Mouse (Mus musculus): ENCODE results near the gene Chrdl2. TPM values are rescaled to one million over a fixed set of nuclear protein-coding genes. Genes with fewer than 3 reads are reported as not detected.
"Not testable (repeated sequence)": the region's sequence is repeated elsewhere in the genome, so short reads cannot be mapped to it uniquely, and the experiment has no call there.

Gene Chrdl2
- polyA plus RNA-seq (2016; fragmentation: Nextera tagmentation; extraction: Ambion mirVana) = 0.11 and 0.21 TPM in 2 replicates

DNA sequence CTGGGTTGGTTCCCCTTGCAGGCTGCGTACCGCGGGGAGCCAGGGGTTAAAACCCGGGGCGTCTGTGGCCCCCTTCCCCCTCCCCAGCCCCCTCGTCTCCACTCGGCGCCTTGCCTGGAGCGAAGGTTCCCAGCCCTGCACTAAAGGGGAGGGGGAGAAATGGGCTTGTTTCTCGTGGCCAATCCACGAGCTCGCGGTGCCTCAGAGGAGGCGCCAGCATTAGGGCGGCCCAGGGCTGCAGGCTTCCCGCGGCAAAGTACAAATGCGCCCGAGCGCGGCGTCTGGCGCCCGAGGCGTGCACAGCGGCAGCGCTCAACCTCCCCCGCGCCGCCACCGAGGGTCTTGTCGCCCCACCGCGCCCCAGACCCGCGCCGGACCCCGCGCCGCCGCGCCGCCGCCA is at the start of gene Chrdl2:
Gene Chrdl2, plus strand, starts transcription at position 383 of the 400 bp plus-strand sequence.
- WGBS = under 1% methylated on average over 41 of the region's 44 CpGs
- Histone ChIP-seq H3K27me3 (replicated peaks) (peaks cover 77% of the 10 kb centered on the region), H3K27ac (ENCODE audit: poor library complexity, severe bottlenecking) (no peak within 1 kb of the TSS), H3K4me2 (peak within 1 kb of the TSS; percentile 97), H3K4me3 (peak within 1 kb of the TSS; percentile 56), H3K9ac (peak within 1 kb of the TSS; percentile 57), H3K9me3 (replicated peaks) (no peaks in the 10 kb centered on the region), H3K36me3 (no peaks in the 10 kb centered on the region), H3K4me1 (replicated peaks) (peaks cover 12% of the 10 kb centered on the region)
- peak; percentile 54 for ATAC-seq (ENCODE audit: insufficient number of reproducible peaks, low FRiP score)

DNA sequence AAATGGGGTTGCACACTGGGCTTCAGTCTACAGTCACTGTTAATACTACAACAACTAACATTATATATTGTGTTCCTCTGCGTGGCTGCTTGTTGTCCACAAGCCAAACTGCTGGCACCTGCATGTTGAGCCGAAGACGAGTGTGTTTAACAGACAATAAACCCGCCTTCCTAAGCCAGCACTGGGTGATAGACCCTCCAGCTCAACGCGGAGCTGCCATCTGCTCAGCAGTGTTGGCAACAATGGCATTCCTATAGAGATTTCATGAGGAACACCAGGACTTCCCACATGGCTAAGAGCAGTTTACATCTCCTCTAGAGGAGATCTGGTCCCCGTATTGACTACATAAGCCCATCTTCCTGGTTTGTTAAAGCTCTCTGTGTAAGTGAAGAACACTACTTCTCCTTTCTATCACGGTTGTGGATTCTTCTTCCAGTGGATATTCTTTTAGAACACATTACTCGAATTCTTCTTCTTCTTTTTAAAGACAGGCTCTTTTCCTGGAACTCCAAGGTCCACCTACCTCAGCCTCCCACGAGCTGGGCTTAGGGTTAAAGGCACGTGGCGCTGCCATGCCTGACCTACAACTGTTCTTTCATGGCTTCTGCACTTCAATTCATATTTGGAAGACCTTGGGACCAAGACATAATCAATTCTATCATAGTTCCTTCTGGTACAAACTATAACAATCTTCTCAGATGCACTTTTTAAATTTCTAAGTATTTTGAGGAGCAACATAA is 48.6 kb upstream of the Chrdl2 start:
- H3K4me1 ChIP-seq (replicated peaks) = peaks cover 7% of the 10 kb centered on the region
- 84% methylated on average over 12 of the region's 12 CpGs for WGBS
- ATAC-seq (ENCODE audit: insufficient number of reproducible peaks, low FRiP score) = no peak

DNA sequence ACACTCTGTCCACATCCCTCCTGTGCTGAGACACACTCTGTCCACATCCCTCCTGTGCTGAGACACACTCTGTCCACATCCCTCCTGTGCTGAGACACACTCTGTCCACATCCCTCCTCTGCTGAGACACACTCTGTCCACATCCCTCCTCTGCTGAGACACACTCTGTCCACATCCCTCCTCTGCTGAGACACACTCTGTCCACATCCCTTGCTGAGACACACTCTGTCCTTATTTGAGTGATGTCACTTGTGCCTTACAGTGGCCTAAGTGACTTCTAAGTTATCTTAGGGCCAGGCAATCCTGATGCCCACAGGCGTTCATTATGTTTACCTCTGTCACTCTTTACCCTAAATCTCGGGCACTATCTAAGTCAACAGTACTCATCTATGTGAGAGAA is 45.4 kb upstream of the Chrdl2 start:
- not testable (repeated sequence) for H3K4me3 ChIP-seq; H3K9ac ChIP-seq; H3K9me3 ChIP-seq (replicated peaks); H3K27me3 ChIP-seq (replicated peaks); H3K27ac ChIP-seq (ENCODE audit: poor library complexity, severe bottlenecking); H3K36me3 ChIP-seq; ATAC-seq (ENCODE audit: insufficient number of reproducible peaks, low FRiP score); H3K4me2 ChIP-seq
- 61% methylated on average over 2 of the region's 2 CpGs for WGBS
- H3K4me1 ChIP-seq (replicated peaks) = peaks cover 27% of the 10 kb centered on the region

More for the DNA sequence above, 48.6 kb upstream of the Chrdl2 start:
- Histone ChIP-seq H3K27ac (ENCODE audit: poor library complexity, severe bottlenecking) (no peak overlapping the region), H3K36me3 (0 out of 2 replicates have a peak, but pooled peaks cover 5% of the 10 kb centered on the region), H3K27me3 (replicated peaks) (no peaks in the 10 kb centered on the region), H3K9ac (no peak overlapping the region), H3K4me2 (no peak overlapping the region), H3K4me3 (no peak overlapping the region), H3K9me3 (replicated peaks) (no peaks in the 10 kb centered on the region)

DNA sequence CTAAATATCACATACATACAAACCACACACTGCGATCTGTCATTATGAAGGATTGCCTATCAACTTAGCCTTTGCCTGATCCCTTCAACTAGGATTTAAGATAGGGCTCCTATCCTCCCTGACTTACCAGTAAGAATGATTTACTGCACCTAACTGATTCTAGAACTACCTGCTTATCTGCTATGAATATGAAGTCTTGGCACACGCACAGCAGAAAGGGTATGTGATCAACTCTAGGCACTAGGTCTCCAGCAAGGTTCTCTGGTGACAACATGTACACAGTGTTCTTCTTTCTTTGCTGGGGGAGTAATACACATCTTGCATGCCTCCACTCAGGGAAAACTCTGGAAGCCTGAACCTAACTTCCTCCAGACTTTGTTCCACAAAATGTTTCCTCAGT is 44.5 kb upstream of the Chrdl2 start:
- Histone ChIP-seq H3K4me1 (replicated peaks) (peaks cover 34% of the 10 kb centered on the region), H3K9ac (no peak overlapping the region), H3K27ac (ENCODE audit: poor library complexity, severe bottlenecking) (no peak overlapping the region), H3K4me3 (no peak overlapping the region), H3K9me3 (replicated peaks) (no peaks in the 10 kb centered on the region), H3K36me3 (no peaks in the 10 kb centered on the region), H3K27me3 (replicated peaks) (no peaks in the 10 kb centered on the region), H3K4me2 (no peak overlapping the region)
- WGBS = 81% methylated on average over 2 of the region's 2 CpGs
- ATAC-seq (ENCODE audit: insufficient number of reproducible peaks, low FRiP score) = no peak

DNA sequence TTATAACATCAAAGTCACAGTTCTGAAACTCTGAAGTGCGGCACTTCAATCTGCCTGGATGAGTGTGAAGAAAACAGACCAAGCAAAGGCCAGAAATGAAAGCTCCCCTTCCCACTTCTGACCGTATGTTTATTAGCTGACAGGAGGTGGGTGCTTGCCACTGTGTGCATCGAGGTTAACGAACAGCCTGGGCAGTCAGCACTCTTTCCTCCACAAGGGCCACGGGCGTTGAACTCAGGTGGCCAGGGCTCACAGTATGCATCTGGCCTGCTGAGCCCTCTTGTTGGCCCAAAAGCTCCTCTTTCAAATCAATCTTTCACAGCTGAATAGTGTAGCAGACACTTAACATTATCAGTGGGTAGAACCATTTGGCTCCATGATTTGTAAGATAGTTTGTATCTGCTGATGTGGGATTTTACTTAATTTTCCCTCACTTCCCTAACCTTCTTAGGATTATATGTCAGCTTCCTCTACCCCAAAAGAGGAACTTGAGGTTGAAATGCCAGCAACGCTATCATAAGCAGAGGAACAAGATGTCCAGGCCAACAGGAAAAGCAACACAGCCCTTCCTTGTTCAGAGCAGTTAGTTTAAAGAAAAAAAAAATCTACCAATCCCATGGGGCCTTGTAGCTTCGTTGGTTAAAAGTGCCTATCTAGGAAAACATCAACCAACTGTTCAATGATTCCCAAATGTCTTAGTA is 43.3 kb upstream of the Chrdl2 start:
- no peak overlapping the region for H3K4me3 ChIP-seq
- H3K4me1 ChIP-seq (replicated peaks) = peaks cover 43% of the 10 kb centered on the region

DNA sequence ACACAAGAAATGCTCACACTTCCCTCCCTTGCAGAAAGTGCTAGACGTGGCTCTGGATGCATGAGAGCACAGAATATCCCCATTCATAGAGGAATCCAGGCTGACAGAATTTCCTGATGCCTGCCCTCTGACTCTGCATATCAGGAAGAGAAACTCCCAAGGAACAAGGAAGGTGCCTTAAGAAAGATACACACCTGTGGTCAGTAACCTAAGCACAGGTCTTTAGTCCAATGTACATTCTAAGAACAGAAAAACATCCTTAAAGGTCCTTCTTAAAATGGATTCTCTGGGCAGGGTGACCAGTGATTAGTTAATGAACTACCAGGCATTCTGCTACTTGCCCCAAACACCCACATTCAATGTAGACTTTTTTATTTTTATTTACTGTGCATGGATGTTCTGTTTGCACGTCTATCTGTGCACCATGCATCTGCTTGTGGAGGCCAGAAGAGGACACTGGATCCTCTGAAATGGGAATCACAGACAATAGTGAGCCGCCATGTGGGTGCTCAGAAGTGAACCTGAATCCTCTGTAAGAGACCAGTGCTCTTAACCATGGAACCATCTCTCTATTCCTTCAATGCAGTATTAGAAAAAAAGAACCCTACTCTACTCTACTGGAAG is 42.6 kb upstream of the Chrdl2 start:
- ATAC-seq (ENCODE audit: insufficient number of reproducible peaks, low FRiP score) = no peak
- no peak overlapping the region for H3K27ac ChIP-seq (ENCODE audit: poor library complexity, severe bottlenecking)
- no peaks in the 10 kb centered on the region for H3K9me3 ChIP-seq (replicated peaks)
- H3K4me2 ChIP-seq = no peak overlapping the region
- no peak overlapping the region for H3K4me3 ChIP-seq
- H3K9ac ChIP-seq = no peak overlapping the region
- H3K27me3 ChIP-seq (replicated peaks) = no peaks in the 10 kb centered on the region
- no peaks in the 10 kb centered on the region for H3K36me3 ChIP-seq
- 84% methylated on average over 3 of the region's 3 CpGs for WGBS
- H3K4me1 ChIP-seq (replicated peaks) = peaks cover 43% of the 10 kb centered on the region

More for the DNA sequence above, 43.3 kb upstream of the Chrdl2 start:
- H3K36me3 ChIP-seq = no peaks in the 10 kb centered on the region
- H3K9ac ChIP-seq = no peak overlapping the region
- 0 out of 2 replicates have a peak overlapping the region, but pooled peaks have one; percentile 34 for H3K27ac ChIP-seq (ENCODE audit: poor library complexity, severe bottlenecking)
- H3K27me3 ChIP-seq (replicated peaks) = no peaks in the 10 kb centered on the region
- H3K4me2 ChIP-seq = no peak overlapping the region
- no peaks in the 10 kb centered on the region for H3K9me3 ChIP-seq (replicated peaks)
- 56% methylated on average over 8 of the region's 8 CpGs for WGBS
- no peak for ATAC-seq (ENCODE audit: insufficient number of reproducible peaks, low FRiP score)

DNA sequence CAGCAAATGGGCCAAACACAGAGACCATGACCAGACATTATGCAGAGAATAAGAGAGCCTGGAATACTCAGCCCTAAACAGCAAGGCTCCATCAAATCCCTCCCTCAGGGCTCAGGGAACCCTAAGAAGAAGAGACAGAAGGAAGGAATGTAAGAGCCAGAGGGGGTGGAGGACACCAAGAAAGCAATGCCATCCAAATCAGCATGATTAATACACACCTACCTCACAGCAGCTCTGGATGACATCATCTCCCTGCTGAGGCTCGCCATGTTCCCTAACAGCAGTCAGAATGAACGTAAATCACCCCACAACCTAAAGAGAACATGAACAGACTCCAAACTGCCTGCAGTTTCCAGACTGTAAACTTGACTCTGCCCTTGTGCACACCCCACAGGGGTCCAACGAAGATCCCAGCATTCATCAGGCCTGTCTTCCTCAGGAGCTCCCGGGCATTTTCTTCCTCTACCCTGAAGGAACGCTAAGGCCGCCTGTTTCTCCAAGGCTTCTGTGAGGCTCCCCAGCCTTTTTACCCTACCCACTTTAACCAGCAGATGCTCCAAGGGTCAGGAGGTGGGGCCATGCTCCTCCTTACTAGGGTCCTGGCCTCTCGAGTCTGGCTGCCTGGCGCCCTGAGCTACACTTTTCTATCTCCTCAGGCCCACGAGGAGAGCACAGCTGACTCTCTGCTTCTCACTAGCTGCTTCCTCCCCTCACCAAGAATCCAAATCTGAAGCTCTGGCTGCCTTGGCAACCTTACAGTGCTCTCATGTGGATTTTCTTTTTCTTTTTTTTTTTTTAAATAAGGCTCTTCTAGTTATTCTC is 40.7 kb upstream of the Chrdl2 start:
- WGBS = 34% methylated on average over 9 of the region's 9 CpGs
- Histone ChIP-seq H3K4me3 (no peak overlapping the region), H3K4me1 (replicated peaks) (peaks cover 43% of the 10 kb centered on the region), H3K9me3 (replicated peaks) (no peaks in the 10 kb centered on the region), H3K9ac (peak overlapping the region; percentile 29; the same call in 1 of the 2 replicates), H3K27me3 (replicated peaks) (no peaks in the 10 kb centered on the region), H3K27ac (ENCODE audit: poor library complexity, severe bottlenecking) (peak overlapping the region; percentile 61), H3K4me2 (peak overlapping the region; percentile 32), H3K36me3 (no peaks in the 10 kb centered on the region)
- no peak for ATAC-seq (ENCODE audit: insufficient number of reproducible peaks, low FRiP score)

DNA sequence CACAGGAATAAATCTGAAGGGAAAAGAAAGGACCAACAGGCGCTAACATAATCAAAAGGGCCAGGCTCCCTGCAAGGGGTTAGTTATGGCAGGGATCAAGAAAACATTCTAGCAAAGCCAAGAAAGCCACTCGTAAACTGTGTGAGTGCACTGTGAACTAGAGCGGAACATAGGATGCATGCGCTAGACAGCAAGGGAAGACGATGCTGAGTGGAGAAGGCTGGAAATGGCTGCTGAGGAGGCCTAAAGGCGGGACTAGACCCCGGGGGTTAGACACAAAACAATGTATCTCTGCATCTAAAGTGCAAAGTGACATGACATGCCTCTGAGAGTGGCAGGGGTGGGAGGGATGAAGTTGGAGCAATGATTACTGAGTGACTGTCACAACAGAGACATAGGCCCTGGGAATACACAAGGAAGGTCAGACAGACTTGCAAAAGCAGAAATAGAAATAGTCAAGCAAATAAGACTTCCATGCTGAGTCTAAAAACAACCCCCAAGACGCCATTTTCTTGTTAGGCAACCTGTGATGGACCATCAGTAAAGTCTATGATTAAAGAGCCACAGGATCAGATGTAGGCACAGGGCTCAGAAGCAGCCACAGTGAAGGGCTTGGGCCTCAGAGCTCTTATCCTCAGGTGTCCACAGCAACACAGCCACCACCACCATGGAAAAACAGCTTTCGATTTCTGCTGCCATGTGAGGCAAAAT is 39.8 kb upstream of the Chrdl2 start:
- Histone ChIP-seq H3K4me1 (replicated peaks) (peaks cover 43% of the 10 kb centered on the region), H3K9me3 (replicated peaks) (no peaks in the 10 kb centered on the region), H3K4me2 (no peak overlapping the region), H3K27me3 (replicated peaks) (no peaks in the 10 kb centered on the region), H3K36me3 (no peaks in the 10 kb centered on the region), H3K9ac (no peak overlapping the region), H3K4me3 (no peak overlapping the region), H3K27ac (ENCODE audit: poor library complexity, severe bottlenecking) (no peak overlapping the region)
- no peak for ATAC-seq (ENCODE audit: insufficient number of reproducible peaks, low FRiP score)
- 68% methylated on average over 9 of the region's 9 CpGs for WGBS

DNA sequence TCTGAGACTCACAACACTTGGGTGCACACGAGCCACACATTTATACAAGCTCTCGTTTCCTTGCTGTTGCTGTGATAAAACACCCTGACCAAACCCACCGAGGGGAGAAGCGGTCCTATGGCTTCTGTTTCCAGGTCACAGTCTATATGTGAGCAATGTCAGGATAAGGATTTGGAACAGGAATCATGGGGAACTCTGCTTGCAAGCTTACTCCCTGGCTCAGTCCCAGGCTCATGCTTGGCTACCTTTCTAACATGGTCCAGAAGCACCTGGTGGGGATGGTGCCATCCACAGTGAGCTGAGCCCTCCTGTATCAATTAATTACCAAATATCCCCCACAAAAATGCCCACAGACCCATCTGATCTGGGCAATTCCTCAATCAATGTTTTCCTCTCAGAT is 36.8 kb upstream of the Chrdl2 start:
- Histone ChIP-seq H3K4me1 (replicated peaks) (peaks cover 41% of the 10 kb centered on the region), H3K36me3 (no peaks in the 10 kb centered on the region), H3K4me3 (no peak overlapping the region), H3K27me3 (replicated peaks) (no peaks in the 10 kb centered on the region), H3K9me3 (replicated peaks) (no peaks in the 10 kb centered on the region), H3K9ac (no peak overlapping the region), H3K27ac (ENCODE audit: poor library complexity, severe bottlenecking) (no peak overlapping the region), H3K4me2 (no peak overlapping the region)
- ATAC-seq (ENCODE audit: insufficient number of reproducible peaks, low FRiP score) = no peak
- 82% methylated on average over 4 of the region's 4 CpGs for WGBS

DNA sequence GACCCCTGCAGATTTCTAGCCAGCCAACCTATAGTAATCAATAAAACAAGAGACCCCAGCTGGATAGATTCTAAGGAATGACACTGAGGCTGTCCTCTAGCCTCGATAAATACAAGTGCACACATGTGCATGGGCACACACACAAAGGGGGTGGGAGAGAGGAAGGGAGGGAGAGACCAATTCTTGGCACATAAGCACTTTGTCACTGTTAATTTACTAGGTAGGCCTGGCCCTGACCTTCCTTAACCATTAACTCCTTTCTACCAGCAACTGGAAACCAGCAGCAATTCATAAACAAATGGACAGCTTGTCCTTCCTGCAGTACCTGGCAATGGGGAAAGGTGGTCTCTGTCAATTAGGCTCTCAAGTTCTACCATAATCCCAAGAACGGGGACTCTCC is 34.0 kb upstream of the Chrdl2 start:
- Histone ChIP-seq H3K36me3 (no peaks in the 10 kb centered on the region), H3K9ac (no peak overlapping the region), H3K4me2 (no peak overlapping the region), H3K27ac (ENCODE audit: poor library complexity, severe bottlenecking) (no peak overlapping the region), H3K4me1 (replicated peaks) (peaks cover 31% of the 10 kb centered on the region), H3K9me3 (replicated peaks) (no peaks in the 10 kb centered on the region; the same call in 1 of the 2 replicates), H3K4me3 (no peak overlapping the region), H3K27me3 (replicated peaks) (no peaks in the 10 kb centered on the region)
- WGBS = 91% methylated on average over 2 of the region's 2 CpGs
- no peak for ATAC-seq (ENCODE audit: insufficient number of reproducible peaks, low FRiP score)

Data from heart, embryonic 12.5 days (tissue).